Mouse (Mus musculus): ENCODE data around the gene Ccna1. TPM values are rescaled to one million over a fixed set of nuclear protein-coding genes. Genes with fewer than 3 reads are reported as not detected.

The Ccna1 gene
- polyA plus RNA-seq, 1 experiment from 2014 or later, result 0.41 TPM

- no peak overlapping the region for H3K4me3 ChIP-seq (replicated peaks)
- no peak for ATAC-seq (ENCODE audit: low FRiP score)
- no peaks in the 10 kb centered on the region for H3K36me3 ChIP-seq
- no peaks in the 10 kb centered on the region for H3K9me3 ChIP-seq (replicated peaks)
- H3K27ac ChIP-seq (replicated peaks), result no peak overlapping the region
- WGBS, result 91% methylated on average over 5 of the region's 5 CpGs
- no peaks in the 10 kb centered on the region for H3K27me3 ChIP-seq (replicated peaks)
- no peak overlapping the region for H3K4me2 ChIP-seq
- no peaks in the 10 kb centered on the region for H3K4me1 ChIP-seq
- no peak overlapping the region for H3K9ac ChIP-seq (replicated peaks)
These were observed 31.6 kb upstream of the Ccna1 start for GRCm38 (mm10) chr3:55086948-55087347.

GRCm38 (mm10) chr3:55085716-55086115 lies 30.4 kb upstream of the Ccna1 start:
- no peaks in the 10 kb centered on the region for H3K4me1 ChIP-seq
- no peak overlapping the region for H3K9ac ChIP-seq (replicated peaks)
- H3K36me3 ChIP-seq, result no peaks in the 10 kb centered on the region
- H3K9me3 ChIP-seq (replicated peaks), result no peaks in the 10 kb centered on the region
- ATAC-seq (ENCODE audit: low FRiP score), result no peak
- H3K27me3 ChIP-seq (replicated peaks), result no peaks in the 10 kb centered on the region
- 62% methylated on average over 3 of the region's 3 CpGs for WGBS
- no peak overlapping the region for H3K27ac ChIP-seq (replicated peaks)
- no peak overlapping the region for H3K4me2 ChIP-seq
- H3K4me3 ChIP-seq (replicated peaks), result no peak overlapping the region

- Histone ChIP-seq H3K4me1 (no peaks in the 10 kb centered on the region), H3K36me3 (no peaks in the 10 kb centered on the region), H3K4me3 (replicated peaks) (no peak overlapping the region), H3K27ac (replicated peaks) (no peak overlapping the region), H3K27me3 (replicated peaks) (no peaks in the 10 kb centered on the region), H3K9ac (replicated peaks) (no peak overlapping the region), H3K4me2 (no peak overlapping the region), H3K9me3 (replicated peaks) (no peaks in the 10 kb centered on the region)
- 55% methylated on average over 6 of the region's 6 CpGs for WGBS
- no peak for ATAC-seq (ENCODE audit: low FRiP score)
These were observed 29.5 kb upstream of the Ccna1 start for GRCm38 (mm10) chr3:55084781-55085180.

GRCm38 (mm10) chr3:55080055-55080454 lies 24.8 kb upstream of the Ccna1 start:
- WGBS, result 20% methylated on average over 6 of the region's 6 CpGs
- no peaks in the 10 kb centered on the region for H3K9me3 ChIP-seq (replicated peaks)
- H3K4me1 ChIP-seq, result peaks cover 8% of the 10 kb centered on the region
- no peak overlapping the region for H3K27ac ChIP-seq (replicated peaks)
- no peaks in the 10 kb centered on the region for H3K36me3 ChIP-seq
- H3K4me2 ChIP-seq, result no peak overlapping the region
- no peak overlapping the region for H3K4me3 ChIP-seq (replicated peaks)
- no peak overlapping the region for H3K9ac ChIP-seq (replicated peaks)
- H3K27me3 ChIP-seq (replicated peaks), result no peaks in the 10 kb centered on the region
- 0 out of 2 replicates have a peak, but pooled peaks have one; percentile 39 for ATAC-seq (ENCODE audit: low FRiP score)

GRCm38 (mm10) chr3:55079619-55080018 lies 24.3 kb upstream of the Ccna1 start:
- ATAC-seq (ENCODE audit: low FRiP score), result no peak
- Histone ChIP-seq H3K9me3 (replicated peaks) (no peaks in the 10 kb centered on the region), H3K4me2 (no peak overlapping the region), H3K4me3 (replicated peaks) (no peak overlapping the region), H3K27ac (replicated peaks) (no peak overlapping the region), H3K9ac (replicated peaks) (no peak overlapping the region), H3K4me1 (peaks cover 8% of the 10 kb centered on the region), H3K27me3 (replicated peaks) (no peaks in the 10 kb centered on the region), H3K36me3 (no peaks in the 10 kb centered on the region)
- WGBS, result 84% methylated on average over 8 of the region's 8 CpGs

- WGBS, result 15% methylated on average over 6 of the region's 6 CpGs
- H3K36me3 ChIP-seq, result no peaks in the 10 kb centered on the region
- H3K4me2 ChIP-seq, result no peak overlapping the region
- no peak overlapping the region for H3K9ac ChIP-seq (replicated peaks)
- peaks cover 8% of the 10 kb centered on the region for H3K4me1 ChIP-seq
- H3K27ac ChIP-seq (replicated peaks), result 0 out of 2 replicates have a peak overlapping the region, but pooled peaks have one; percentile 9
- H3K4me3 ChIP-seq (replicated peaks), result no peak overlapping the region
- H3K27me3 ChIP-seq (replicated peaks), result no peaks in the 10 kb centered on the region
- H3K9me3 ChIP-seq (replicated peaks), result no peaks in the 10 kb centered on the region
- no peak for ATAC-seq (ENCODE audit: low FRiP score)
These were observed 22.9 kb upstream of the Ccna1 start for GRCm38 (mm10) chr3:55078233-55078632.

- 36% methylated on average over 3 of the region's 3 CpGs for whole genome bisulfite sequencing
- H3K9ac ChIP-seq (replicated peaks), result no peak overlapping the region
- no peak overlapping the region for H3K27ac ChIP-seq (replicated peaks)
- no peak overlapping the region for H3K4me2 ChIP-seq
- H3K9me3 ChIP-seq (replicated peaks), result no peaks in the 10 kb centered on the region
- no peak for ATAC-seq (ENCODE audit: low FRiP score)
- H3K36me3 ChIP-seq, result no peaks in the 10 kb centered on the region
- H3K4me1 ChIP-seq, result peaks cover 8% of the 10 kb centered on the region
- no peaks in the 10 kb centered on the region for H3K27me3 ChIP-seq (replicated peaks)
- H3K4me3 ChIP-seq (replicated peaks), result no peak overlapping the region
These were observed 20.0 kb upstream of the Ccna1 start for GRCm38 (mm10) chr3:55075294-55075648.

- H3K27ac ChIP-seq (replicated peaks), result no peak overlapping the region
- no peaks in the 10 kb centered on the region for H3K27me3 ChIP-seq (replicated peaks)
- no peaks in the 10 kb centered on the region for H3K9me3 ChIP-seq (replicated peaks)
- H3K4me3 ChIP-seq (replicated peaks), result no peak overlapping the region
- 68% methylated on average over 6 of the region's 6 CpGs for WGBS
- H3K36me3 ChIP-seq, result no peaks in the 10 kb centered on the region
- H3K4me1 ChIP-seq, result peaks cover 8% of the 10 kb centered on the region
- no peak overlapping the region for H3K9ac ChIP-seq (replicated peaks)
- no peak overlapping the region for H3K4me2 ChIP-seq
- ATAC-seq (ENCODE audit: low FRiP score), result no peak
These were observed 19.4 kb upstream of the Ccna1 start for GRCm38 (mm10) chr3:55074576-55075293.

GRCm38 (mm10) chr3:55067791-55068434 lies 12.6 kb upstream of the Ccna1 start:
- H3K4me1 ChIP-seq, result peaks cover 9% of the 10 kb centered on the region; the same call in 1 of the 2 replicates
- WGBS, result 47% methylated on average over 7 of the region's 7 CpGs
- no peaks in the 10 kb centered on the region for H3K27me3 ChIP-seq (replicated peaks)
- no peak overlapping the region for H3K27ac ChIP-seq (replicated peaks)
- H3K9me3 ChIP-seq (replicated peaks), result no peaks in the 10 kb centered on the region
- no peak overlapping the region for H3K4me3 ChIP-seq (replicated peaks)
- no peak for ATAC-seq (ENCODE audit: low FRiP score)
- H3K4me2 ChIP-seq, result no peak overlapping the region
- H3K9ac ChIP-seq (replicated peaks), result no peak overlapping the region
- no peaks in the 10 kb centered on the region for H3K36me3 ChIP-seq

GRCm38 (mm10) chr3:55066666-55067023 lies 11.3 kb upstream of the Ccna1 start:
- H3K4me1 ChIP-seq, result peaks cover 9% of the 10 kb centered on the region; the same call in 1 of the 2 replicates
- peak; percentile 59; the same call in 1 of the 2 replicates for ATAC-seq (ENCODE audit: low FRiP score)
- H3K36me3 ChIP-seq, result no peaks in the 10 kb centered on the region
- H3K4me2 ChIP-seq, result peak overlapping the region; percentile 9; the same call in 1 of the 2 replicates
- H3K27ac ChIP-seq (replicated peaks), result no peak overlapping the region
- 33% methylated on average over 12 of the region's 12 CpGs for WGBS
- no peak overlapping the region for H3K4me3 ChIP-seq (replicated peaks)
- H3K9me3 ChIP-seq (replicated peaks), result no peaks in the 10 kb centered on the region
- no peaks in the 10 kb centered on the region for H3K27me3 ChIP-seq (replicated peaks)
- H3K9ac ChIP-seq (replicated peaks), result no peak overlapping the region

- no peak overlapping the region for H3K4me3 ChIP-seq (replicated peaks)
- H3K27me3 ChIP-seq (replicated peaks), result no peaks in the 10 kb centered on the region
- H3K9ac ChIP-seq (replicated peaks), result no peak overlapping the region
- H3K4me2 ChIP-seq, result peak overlapping the region; percentile 9; the same call in 1 of the 2 replicates
- H3K36me3 ChIP-seq, result no peaks in the 10 kb centered on the region
- 42% methylated on average over 14 of the region's 14 CpGs for WGBS
- H3K27ac ChIP-seq (replicated peaks), result no peak overlapping the region
- peak; percentile 48; the same call in 1 of the 2 replicates for ATAC-seq (ENCODE audit: low FRiP score)
- peaks cover 9% of the 10 kb centered on the region; the same call in 1 of the 2 replicates for H3K4me1 ChIP-seq
- no peaks in the 10 kb centered on the region for H3K9me3 ChIP-seq (replicated peaks)
These were observed 10.7 kb upstream of the Ccna1 start for GRCm38 (mm10) chr3:55065738-55066665.
